Mouse (Mus musculus) urinary bladder, adult 2 months (tissue): Measurements from ENCODE around the gene Trio. TPM values are rescaled to one million over a fixed set of nuclear protein-coding genes. Genes with fewer than 3 reads are reported as not detected.

Experiments used
- DNase-seq: peaks from one replicate; pipeline ENCODE4 v3.0.0; 2022; ENCODE audit warnings: low spot score
- polyA plus RNA-seq: library from polyadenylated mRNA; depleted of rRNA; stranded (reverse); fragments of >200 nt; gene quantifications from 2 replicates; pipeline ENCODE4 v1.2.3, GENCODE M21; 2012

Trio gene
- polyA plus RNA-seq, 1 experiment = 71.0 TPM

DNA sequence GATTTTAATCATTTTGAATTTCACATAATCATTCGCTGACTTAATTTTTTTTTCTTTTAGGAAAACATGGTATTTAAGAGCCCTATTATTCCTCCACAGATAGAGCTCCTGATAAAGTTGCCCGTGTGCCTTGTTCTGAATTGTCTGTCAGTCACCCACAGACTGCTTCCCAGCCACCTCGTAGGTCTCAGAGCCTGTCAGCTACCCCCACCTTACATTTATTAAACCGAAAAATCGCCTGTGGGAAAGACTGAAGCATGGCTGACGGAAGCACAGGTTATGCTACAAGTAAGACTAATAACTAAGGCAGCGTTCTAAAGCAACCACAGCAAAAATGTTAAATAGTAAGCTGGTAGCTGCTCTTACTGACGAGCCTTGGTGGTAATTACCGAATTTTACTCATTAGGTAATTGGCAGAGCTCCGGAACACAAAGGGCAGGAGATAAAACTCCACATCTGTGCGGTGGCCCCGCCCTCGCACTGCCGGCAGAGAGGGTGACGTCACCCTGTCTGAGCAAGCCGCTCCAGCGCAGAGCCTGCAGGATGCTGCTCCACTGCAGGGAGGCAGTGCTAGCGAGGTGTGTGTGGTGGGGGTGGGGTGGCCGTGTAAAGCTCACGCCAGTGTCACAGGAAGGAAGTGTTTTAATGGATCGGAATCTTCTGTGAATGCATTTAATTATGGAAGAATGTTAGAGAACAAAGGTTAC, 102.2 kb downstream of the Trio start:
- DNase-seq = no peak

DNA sequence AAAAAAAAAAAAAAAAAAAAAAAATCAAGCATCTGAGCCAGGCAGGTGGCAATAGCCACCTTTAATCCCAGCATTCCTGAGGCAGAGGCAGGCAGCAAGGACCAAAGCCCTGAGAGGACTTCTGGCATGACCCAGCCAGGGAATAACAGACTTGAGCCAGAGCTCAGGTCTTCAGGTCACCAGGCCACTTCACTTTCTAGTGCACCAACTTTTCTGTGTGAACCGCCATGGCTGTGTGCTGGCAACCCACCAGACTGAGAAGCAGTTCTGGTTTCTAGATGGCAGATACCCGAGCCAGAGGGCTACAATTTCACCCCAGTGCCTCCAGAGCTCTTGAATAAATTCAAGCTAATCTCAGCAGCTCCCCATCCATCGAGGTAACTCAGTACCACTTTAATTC, 104.9 kb downstream of the Trio start:
- no peak for DNase-seq

GRCm38 (mm10) chr15:27919540-27919939, 106.1 kb downstream of the Trio start:
- no peak for DNase-seq

- no peak for DNase-seq
Measured at GRCm38 (mm10) chr15:27918798-27919197, 106.8 kb downstream of the Trio start.

DNA sequence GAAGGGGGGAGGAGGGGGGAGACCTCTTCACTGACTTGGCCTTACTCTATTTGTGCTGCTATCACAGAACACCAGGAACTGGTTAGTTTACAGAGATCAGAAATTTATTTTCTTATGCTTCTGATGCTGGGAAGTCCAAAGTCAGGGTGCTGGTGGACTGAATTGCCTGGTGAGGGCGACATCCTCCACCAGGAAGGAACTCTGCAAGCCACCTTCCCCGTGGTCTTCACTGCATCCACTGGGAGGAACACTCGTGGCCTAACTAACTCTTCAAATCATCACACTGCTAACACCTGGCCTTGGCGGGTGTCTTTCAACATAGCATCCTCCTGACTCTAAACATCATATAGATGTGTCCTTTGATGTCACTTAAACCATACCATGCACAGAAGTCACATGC, 109.4 kb downstream of the Trio start:
- no peak for DNase-seq

GRCm38 (mm10) chr15:27913013-27913412, 112.6 kb downstream of the Trio start:
- no peak for DNase-seq

DNA sequence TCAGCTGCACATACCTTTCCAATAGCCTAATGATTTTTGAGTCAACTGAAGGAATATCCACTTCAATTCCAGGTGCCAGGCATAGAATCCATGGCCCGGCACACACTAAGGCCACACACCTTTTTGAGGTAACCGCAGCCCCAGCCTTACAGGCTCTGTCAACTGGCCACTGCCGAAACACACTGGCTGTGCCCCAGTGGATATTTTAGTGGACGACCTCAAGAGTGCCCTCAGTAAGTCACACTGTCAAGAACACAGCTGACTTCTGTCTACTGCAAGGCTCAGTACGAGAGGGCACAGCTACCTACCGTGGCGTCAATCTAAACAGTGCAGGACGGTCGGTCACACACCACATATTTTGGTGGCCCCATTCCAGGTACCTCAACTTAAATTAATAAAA, 114.5 kb downstream of the Trio start:
- DNase-seq = no peak

- no peak for DNase-seq
Measured at GRCm38 (mm10) chr15:27910179-27910578, 115.5 kb downstream of the Trio start.

GRCm38 (mm10) chr15:27907649-27908048, 118.0 kb downstream of the Trio start:
- no peak for DNase-seq

GRCm38 (mm10) chr15:27906409-27906808, 119.2 kb downstream of the Trio start:
- DNase-seq = no peak

DNA sequence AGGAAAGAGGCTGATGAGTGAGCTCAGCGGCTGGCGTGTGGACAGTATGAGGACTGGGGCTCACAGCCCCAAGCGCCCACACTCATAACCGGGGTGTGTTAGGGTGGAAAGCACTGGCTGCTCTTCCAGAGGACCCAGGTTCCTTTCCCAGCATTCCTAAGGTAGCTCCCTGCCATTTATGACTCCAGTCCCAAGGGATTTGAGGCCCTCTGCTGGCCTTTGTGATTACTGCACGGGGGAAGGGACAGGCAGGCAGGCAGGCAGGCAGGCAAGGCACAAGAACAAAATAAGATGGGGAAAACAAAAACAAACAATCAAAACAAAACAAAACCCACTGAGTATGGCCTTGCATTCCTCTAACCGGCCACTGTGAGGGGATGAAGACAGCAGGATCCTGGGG, 120.3 kb downstream of the Trio start:
- DNase-seq = no peak

GRCm38 (mm10) chr15:27904346-27905005, 121.2 kb downstream of the Trio start:
- DNase-seq = no peak

DNA sequence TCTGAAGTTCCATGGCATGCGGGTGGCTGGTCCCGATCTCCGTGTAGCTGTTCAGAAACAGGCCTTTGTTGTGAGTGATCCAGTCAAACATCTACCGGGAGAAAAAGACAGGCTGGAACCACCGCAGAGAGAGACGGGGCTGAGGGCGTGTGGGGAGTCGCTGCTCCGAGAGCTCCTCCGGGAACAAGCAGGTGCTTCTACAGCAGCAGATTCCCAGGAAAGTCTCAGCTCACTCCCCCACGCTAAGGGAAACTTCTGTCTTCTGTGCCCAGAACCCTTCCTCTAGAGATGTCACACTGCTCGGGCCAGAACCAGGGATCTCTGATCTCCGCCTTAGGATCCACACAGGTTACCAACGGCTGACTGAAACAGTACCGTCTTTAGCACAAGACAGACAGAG, 124.4 kb downstream of the Trio start:
- DNase-seq = no peak

DNA sequence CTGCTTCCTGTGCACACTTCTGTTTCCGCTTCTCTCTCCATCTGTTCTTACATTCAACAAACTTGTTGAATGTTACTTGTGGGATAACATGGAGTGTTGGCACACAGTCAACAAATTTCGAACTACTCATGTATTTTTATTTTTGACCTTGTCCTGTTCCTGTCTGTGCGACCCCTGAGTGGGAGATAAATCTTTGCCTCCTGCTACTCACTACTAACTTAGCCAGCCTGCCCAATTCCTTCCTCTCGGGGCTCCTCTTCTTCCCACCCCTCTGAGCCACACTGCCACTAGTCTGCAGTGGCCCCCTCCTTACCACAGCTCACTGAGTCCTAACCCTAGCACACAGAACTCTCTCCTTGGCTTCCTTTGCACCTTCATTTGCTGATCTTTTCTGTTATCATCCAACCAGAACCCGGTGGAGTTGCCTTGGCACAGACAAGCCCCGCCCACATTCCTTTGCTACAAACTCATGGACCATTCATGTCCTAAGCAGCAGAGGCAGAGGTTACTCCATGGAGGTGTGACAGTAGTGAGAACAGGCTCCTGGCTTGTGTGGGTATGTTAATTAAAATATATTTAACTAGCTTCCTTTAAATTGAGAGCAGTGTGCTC, 126.7 kb downstream of the Trio start:
- no peak for DNase-seq

DNA sequence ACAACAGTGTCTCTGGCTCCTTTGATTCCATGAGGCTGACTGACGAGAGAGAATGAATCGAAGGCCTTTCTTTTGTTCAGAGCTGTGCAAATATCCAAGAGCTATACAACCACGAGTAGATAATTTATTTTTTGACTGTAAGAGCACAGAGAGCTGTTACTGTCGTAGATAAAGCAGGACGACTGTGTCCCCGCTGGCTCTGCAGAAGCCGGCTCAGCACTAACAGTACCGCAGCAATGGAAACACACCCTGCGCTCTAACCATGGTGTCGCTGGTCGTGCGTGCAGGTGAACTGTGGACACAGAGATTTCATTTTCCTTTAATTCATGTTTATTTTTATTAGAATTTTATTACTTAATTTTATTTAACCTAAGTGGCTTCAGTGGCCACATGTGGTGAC, 131.5 kb downstream of the Trio start:
- DNase-seq = no peak

GRCm38 (mm10) chr15:27892029-27892428, 133.6 kb downstream of the Trio start:
- no peak for DNase-seq

DNA sequence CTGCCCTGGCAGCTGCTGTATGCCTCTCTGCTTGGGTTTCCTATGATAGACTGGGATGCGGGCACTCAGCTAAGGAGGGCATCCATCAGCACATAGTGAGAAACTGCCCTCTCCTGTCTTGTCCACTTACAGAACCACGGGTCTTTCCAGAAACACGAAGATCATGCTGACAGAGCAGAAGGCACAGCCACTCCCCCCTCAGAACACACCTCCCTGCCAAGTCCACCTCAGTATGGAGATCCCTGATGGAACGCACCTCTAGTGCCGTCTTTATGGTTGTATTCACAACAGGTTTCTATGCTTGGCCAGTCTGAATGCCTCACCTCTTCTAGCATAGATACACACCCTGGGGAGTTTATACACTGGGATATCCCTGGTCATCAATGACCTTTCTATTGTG, 135.0 kb downstream of the Trio start:
- DNase-seq = no peak

DNA sequence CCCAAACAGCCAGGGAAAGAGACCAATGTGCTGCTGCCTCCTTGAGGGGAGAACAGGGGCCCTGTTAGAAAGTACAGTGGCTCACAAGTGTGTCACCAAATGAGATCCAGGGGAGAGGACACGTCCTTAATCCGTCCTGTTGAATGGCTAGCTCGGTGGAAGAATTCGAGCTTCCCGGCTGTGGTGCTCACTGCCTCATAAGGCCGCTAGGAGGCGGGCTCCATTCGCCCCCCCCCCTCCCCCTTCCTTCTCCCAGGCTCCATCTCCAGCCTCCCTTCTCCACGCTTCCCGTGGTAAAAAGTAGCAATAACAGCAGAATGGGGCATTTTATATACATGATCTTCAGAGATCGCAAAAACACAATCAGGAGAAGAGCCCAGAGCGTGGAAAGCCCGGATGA, 137.5 kb downstream of the Trio start:
- DNase-seq = no peak

- DNase-seq = no peak
Measured at GRCm38 (mm10) chr15:27886992-27887391, 138.7 kb downstream of the Trio start.

DNA sequence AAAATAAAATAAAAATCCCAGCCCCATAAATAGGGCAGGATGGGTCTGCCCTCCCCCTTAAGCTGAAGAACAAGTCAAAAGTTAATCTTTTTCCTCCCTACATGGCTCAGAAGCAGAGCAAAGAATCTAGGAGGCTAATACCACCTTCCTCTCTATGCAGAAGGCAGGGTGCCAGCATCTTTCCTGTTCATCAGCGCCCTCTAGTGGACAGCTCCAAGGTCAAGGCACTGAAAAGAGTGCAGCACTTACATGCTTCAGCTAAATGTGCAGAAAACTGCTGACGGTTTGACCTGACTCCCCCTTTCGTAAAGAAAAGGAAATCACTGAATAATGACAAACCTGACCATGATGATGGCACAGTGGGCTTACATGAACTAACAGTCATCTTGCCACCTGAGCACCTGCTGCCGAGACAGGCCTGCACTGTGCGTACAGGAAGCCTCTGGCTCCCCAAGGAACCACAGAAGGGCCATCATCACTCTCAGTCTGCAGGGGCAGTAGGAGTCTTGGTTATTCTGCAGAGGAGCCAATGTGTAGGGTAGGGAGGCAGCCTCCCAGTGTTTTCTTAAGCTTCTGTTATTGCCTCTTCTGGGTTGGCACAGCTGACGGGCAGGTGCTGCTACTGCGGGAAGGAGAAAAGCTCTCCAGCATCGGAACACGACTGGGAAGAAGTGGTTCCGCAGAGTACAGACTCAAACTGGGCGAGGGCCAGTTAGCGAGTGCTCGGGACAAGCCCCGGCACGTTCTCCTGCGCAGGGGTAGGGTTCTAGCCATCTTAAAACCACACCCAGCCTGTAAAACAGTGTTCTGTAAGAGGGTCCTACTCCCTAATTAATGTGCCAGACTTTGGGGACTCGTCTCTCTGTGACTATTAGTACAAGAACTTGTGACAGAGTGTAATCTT, 141.0 kb downstream of the Trio start:
- DNase-seq = no peak

DNA sequence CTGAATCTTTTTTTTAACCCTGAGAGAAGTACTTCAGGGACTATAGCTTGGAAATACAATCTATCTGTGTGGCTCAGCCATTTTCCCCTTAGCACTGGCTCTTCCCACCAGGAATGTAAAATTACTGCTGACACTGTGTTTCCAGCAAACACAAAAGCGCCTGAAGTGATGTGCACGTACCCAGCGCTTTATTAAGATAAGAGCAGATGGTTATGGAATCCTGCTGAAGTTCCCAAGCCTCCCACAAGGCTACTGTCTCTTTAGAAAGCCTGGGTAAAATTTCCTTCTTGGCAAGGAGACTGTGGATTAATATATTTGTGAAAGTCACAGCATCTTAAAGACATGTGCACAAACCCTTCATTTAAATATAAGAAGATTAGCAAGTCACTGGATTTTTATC, 141.8 kb downstream of the Trio start:
- DNase-seq = no peak

GRCm38 (mm10) chr15:27882898-27883297, 142.8 kb downstream of the Trio start:
- DNase-seq = no peak
